Mouse (Mus musculus) heart, postnatal 0 days (tissue): ENCODE data around the gene Tpst1.

Experiments used
- CTCF ChIP-seq: IDR thresholded peaks from 2 replicates; pipeline ENCODE4 v1.5.1; 2016; ENCODE audit warnings: antibody characterized with exemption, control low read depth, low read depth
- EP300 ChIP-seq: IDR thresholded peaks from 2 replicates; pipeline ENCODE4 v1.6.1; 2016; ENCODE audit warnings: antibody characterized with exemption, low read depth

- no peak for TF ChIP-seq EP300
- no peak for TF ChIP-seq CTCF
Observed at GRCm38 (mm10) chr5:130082431-130082830, 9.3 kb downstream of the Tpst1 start.
